Mouse (Mus musculus) retina, postnatal 7 days (tissue): Measurements from ENCODE around the gene Hspa12a.

Experiments used
- DNase-seq: peaks from one replicate; pipeline ENCODE4 v3.0.0-alpha.2; 2012; ENCODE audit warnings: low read depth, low spot score

Hspa12a gene

DNA sequence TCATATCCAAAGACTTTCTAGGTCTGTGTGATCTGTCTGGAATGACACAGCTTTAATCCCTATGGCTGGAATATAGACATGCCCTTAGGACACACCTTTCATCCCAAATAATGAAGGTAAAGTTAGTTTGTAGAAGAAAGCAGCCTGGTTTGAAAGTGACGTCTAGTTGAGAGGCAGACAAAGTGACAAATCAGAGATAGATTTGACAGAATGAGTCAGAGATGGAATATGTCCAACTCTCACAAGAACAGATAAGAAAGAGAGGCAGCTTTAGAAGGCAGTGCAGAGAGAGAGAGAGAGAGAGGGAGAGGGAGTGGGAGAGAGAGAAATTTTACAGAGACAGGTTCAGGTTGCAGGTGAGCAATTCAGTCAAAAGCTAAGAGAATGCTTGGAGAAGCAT is 119.1 kb downstream of the Hspa12a start:
- DNase-seq: no peak

DNA sequence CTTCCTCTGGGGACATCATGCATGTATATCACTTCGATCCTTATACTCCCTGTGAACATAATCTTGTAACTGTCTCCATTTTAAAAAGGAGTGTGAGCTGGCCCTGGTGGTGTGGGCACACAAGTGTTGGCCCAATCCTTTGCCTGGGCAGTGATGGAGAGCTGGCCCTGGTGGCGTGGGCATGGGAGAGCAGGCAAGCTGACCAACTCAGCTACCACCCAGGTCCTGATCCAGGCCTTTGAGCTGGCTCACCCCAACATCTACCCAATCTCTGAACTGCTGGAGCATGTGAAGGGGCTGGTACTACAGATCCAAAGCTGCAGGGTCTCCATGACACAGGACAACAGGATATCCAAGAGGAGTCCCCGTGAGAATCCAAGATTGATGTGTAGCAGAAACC is 120.2 kb downstream of the Hspa12a start:
- DNase-seq: no peak

DNA sequence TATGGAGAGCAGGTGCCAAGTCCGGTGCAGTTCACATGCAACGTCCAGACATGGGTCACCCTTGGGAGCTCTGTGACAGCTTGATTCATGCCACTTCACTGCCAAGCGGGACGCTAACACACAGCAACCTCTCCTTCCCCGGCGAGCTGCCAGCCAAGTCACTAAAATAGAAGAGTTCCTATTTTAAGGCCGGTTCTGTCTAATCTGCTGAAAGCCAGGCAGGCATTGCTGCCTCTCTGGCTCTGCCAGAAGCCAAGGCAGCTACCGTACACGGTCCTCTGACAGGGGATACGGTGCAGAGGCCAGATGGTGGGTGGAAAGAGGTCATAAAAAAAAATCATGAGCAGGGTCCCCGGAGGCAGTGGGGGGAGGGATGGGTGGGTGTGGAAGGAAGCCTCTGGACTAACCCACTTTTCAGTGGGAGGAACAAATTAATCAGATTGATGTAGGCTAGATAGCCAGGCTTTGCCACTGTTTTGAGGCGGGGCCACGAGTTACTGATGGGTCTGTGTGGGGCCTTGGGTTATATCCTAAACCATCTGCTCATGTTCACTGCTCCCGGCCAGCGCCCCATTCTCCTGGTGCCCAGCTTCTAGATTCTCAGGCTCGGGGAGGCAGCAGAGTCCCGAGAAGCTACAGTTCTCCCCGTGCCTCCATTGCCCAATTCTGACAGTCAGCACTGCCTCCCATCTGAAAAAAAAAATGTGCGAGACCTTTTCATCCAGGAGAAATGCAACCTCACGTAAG is 120.8 kb downstream of the Hspa12a start:
- DNase-seq: peak; percentile 53

DNA sequence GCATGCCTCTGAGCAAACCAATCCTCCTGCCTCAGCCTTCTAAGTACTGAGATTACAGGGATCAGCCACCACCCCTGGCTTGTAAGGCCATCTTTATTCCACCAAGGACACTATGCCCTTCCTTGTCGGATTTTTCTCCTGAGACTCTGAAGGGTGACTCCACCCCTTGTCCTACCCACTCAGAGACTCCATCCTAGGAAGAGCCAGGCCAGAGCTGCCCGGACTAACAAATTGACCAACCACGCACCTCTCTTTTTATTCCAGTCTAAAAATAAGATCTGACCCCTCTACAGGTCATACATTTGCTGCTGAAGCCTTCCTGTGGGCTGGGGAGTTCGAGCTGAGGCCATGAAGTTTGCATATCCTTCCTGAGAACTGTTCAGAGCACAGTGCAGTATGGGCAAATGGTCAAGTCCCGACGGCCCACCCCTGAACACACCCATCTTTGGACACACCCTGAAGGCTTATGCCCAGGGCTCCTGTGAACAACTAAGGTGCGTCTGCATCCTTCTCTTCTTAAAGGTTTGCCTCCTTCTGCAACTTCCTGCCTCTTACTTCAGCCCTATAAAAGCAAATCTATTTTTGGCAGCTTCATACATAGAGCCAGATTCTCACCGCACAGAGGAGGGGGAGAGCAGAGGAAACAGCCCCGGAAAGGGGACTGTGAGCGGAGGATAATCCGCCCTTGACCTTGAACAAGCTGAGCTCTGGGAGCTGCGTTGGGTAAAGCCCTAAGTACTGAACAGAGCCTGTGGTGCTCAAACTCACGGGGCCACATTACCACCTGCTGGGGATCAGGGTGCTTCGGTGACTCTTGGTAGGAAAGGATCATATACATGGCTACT is 124.7 kb downstream of the Hspa12a start:
- peak; percentile 41 for DNase-seq

DNA sequence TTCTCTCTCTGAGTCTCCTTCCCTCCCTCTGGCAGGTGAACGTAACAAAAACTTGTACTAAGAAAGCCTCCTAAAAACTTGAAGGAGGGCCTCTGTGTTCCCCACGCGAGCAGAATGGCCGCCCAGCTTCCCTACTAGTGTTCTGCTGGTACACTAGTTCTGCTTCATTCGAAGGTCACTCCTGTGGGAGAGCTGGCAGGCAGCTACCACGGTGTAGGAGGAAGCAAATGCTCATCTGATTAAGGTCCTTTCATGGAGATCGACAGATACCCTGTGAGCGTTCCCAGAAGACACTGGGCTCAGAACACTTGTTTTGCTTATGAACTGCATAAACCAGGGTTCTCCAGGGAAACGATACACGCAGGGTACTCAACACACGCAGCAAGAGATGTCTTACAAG is 126.1 kb downstream of the Hspa12a start:
- DNase-seq: no peak

DNA sequence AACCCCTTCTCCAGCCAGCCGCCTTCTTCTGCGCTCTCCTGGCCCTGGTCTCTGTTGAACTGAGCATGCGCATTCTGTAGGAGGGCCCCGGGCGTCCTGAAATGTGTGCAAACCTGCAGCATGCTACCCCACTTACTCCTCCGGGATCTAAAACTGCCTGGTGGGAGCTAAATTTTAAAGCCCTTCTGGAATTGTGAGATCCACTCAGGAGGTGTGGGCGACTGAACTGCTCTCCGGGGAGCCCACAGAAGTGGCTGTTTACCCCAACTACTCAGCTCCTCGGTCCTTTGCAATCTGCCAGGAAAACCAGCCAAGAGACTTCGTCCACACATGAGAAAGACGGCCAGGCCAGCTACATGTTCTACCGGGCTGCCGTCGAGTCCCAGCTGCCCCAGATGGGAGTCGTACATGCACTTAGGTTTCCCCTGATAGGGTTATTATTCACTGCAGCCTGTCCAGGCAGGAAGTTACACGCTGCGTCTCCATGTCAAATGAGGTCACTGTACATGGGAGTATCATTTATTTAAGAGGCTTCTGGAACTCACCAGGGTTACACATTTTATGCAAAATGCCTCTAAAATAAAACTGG is 126.9 kb downstream of the Hspa12a start:
- no peak for DNase-seq

DNA sequence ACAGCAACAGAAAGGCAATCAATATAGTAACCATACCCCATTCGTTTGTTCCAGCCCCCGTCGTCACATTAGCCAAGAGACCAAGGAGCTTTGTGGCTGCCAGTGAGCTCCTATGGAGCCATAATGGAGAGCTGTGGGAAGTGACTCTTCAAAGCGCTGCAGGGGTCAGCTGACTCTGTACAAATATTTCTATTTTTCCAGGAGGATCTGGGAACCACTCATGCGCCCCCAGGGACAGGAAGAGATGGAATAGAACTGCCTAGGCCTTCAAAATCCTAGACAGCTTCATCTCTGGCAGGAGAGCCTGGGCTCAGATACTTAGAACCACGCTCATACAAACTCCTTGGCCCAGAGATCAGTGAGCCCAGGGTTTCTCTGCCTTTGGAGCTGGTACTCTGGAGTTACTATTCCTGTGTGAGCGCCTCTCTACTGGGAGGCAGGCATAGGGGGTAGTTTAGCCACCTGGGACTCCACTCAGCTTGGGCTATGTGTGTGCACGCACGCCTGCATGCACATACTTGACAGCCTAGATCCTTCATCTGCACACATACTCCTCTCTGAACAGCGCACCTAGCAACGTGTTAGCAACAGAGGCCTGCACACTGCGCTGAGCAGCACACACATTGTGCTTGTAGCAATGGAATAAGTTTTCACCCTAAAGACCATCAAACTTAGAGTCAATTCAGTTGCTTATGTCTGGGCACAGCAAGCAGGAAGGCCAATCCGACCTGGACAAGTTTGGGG is 128.1 kb downstream of the Hspa12a start:
- DNase-seq: no peak

DNA sequence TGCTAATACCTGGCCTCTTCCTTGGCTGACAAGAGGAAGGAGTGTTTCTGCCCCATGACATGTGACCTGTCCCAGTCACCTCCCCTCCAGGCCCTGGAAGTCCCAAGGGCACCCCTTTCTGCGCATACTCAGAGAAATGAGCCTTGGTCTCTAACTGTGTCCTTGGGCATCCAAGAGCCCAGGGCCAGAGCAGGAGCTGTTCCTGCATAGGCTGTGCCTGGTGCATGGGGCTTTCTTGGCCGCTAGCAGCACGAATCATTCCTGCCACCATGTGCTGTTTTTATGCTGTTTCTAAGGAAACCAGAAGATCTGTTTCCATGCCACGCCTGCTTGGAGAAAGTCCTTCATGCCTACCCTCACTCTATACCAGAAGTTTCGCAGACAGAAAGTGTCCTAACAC is 132.9 kb downstream of the Hspa12a start:
- no peak for DNase-seq

DNA sequence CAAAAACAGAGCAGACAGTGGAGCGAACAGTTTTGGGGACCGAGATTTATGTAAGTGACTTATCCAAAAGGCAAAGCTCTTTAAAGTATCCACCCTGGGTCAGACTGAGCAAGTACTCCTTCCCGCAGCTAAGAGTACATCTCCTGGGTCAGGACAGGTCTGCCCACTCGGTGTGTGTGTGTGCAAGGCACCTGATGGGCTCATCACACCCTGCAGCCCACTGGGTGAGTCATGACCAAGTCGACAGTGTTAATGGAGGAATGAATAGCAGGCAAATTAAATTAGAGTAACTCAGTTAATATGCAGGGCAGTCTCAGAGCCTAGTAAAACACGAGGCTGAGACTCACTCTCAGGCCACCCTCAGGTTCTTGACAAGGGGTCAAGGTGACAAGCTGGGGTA is 134.6 kb downstream of the Hspa12a start:
- no peak for DNase-seq

DNA sequence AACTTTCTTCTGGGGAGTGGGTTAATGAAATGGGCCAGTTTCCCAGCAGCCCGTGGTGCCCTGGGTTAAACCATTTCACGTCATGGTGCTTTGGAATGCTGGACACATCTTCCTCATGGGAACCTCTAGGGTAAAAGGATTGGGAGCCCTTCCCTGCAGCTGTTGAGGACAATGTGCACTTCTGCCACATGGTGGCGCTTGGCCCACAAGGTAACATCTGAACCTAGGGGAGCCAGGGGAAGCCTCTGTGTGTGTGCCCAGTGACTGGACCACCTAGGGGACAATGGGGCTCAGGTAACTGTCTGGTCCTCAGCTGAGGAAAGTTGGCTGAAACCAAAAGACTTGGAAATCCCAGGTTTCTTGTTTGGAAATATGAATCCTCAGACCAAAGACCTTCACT is 137.1 kb downstream of the Hspa12a start:
- peak; percentile 67 for DNase-seq

DNA sequence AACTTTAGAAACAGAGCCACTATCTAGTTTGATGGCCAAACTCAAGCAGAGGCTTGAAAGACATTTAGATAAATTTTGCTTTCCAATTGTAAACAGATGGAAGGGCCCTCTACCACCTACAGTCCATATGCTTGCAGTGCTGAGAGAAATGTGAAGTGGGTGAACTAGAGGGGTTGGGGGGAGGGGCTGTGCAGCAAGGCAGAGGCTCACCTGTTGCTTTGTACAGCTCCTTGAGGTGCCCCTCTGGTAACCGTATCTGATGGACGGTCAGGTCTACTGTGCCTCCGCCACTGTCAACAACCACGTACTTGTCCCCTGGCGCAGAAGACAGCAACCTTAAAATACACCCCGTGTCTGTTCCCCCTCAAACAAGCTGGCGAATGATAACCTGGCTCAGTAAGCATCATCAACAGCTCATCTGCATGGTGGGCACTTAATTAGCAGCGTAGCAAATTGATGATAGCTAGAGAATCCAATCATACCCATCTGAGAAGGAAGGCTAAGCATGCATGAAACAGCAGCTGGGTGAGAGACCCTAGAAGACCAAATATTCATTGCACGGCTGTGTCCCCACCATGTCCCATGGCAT is 138.2 kb downstream of the Hspa12a start:
- DNase-seq: no peak

DNA sequence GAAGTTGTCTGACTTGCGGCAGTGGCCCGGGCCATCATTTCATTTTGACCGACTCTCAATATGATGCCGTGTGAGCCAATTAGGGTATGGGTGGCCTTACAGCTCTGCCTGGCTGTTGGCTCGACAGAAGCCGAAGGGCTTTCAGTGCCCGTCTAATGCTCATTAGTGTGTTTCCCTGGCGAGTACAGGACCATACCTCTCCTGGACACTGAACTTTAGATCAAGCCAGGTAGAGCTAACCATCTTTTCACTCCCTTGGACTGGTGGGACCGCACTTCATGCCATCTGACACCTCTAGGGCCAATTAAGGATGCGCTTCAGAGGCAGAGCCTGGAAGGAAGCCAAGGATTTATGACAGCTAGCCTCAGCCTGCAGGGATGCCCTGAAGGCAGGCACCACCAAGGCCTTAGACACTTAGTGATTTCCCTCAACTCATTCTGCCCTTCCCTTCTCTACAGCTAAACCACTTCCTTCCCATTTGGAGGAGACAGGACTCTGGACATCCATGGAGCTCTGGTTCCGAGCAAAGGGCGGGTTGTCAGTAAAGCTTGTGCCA is 148.3 kb downstream of the Hspa12a start:
- no peak for DNase-seq

DNA sequence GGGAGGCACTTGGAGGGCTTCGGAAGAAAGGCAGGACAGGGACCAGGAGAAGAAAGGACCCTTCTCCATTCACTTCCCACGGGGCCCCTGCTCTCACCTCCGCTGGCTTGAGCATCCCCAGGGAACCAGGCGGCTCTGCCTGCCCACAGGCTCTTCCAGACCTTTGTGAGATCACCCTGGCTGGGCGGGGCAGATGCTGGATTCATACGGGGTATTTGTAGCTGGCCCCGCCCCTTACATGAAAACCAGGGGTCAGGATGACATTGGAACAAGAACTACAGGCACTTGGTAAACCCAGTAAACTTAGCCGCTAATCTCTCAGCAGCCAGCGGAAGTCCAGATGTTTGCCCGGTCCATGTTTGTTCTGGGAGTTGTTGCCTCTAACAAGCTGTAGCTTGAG is 149.2 kb downstream of the Hspa12a start, which contains the start of gene 1700019N19Rik:
TSS of gene 1700019N19Rik (minus strand) at position 178 of the 400 bp plus-strand sequence.
- DNase-seq: no peak

DNA sequence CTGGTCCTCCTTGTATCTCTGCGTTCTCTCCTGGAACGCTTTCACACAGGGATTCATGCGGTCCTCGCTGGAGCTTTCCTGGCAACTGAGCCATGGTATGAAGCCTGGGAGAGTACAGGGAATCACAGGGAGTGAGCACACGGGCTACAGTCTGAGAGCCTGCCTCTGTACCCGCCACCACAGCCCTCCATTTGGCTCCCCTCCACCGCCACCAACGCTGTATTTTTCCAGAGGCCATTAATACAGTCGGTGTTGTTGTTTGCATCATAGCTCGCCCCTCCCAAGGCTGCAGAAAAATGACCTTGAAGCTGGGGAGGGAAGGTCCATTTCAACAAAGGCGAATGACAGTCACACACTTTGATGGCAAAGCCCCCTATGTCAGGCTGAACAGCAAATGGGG is 154.3 kb downstream of the Hspa12a start:
- no peak for DNase-seq

DNA sequence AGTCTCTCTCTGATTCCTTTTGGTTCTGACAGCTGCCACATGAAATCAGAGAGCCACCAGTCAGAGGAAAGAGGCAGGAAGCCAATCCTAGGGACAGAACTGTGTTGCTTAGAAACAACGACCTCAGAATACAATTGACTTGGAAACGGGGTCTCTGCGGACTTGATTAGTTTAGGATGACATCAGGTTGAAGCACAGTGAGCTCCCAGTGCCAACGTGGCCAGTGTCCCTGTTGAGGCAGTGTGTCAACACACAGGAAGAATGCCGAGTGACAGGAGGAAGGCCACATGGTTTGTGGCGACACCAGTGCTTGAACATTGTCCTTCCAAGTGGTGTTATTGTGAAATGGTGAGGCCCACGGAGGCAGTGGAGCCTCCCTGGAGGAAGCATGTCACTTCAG is 159.5 kb downstream of the Hspa12a start:
- DNase-seq: peak; percentile 16

DNA sequence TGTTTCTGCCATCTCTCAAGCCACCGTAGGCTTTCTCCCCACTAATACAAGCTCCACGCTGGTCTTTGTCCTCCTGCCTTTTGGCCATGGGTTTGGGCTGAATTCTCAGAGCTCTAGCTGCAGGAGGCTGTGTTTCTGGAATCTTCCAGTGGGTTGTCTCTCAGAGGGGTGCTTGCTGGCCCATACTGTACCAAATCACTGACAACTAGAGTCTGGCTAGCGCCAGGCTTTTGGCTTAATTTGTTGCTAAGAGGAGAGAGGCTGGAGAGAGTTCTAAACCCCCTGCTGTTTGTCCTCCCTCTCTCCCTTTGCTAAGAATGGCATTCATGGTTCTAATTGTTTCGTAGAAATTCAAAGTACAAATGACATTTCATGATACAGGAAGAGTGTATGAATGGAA is 161.9 kb downstream of the Hspa12a start:
- no peak for DNase-seq

DNA sequence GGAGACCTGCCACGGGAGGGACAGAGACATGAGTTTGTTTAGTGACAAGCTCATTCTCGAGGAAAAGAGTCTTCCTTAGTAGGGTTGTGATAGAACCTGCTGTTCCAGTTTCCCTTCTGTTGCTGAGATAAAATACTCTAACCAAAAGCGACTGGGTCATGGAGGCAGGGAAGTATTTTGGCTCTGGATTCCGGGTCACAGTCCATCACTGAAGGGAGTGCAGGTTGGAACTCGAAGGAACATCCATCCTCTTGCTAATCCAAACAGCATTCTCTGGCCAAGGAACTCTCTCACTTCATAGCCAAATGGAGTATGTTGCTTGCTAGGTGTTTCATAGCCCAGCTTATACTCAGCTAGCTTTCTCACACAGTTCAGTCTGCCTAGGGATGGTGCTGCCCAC is 167.0 kb downstream of the Hspa12a start:
- no peak for DNase-seq

DNA sequence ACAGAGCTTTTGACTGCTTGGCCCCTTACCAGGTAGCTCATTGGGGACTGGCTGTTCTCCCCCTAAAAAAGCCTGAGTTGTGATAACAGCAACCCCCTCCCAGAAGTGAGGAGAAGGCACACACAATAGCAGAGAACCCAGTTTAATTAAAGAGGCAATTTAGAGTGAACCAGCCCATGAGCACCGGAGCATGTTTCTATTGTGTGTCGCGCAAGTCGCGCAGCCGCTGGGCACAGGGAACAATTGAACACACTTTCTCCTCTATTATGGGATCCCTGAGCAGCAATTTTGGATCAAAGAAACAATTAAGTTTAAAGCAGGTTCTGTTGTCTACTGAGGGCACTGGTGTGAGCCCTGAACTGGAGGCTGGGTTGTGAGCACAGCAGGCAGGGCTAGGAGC is 176.1 kb downstream of the Hspa12a start:
- no peak for DNase-seq

DNA sequence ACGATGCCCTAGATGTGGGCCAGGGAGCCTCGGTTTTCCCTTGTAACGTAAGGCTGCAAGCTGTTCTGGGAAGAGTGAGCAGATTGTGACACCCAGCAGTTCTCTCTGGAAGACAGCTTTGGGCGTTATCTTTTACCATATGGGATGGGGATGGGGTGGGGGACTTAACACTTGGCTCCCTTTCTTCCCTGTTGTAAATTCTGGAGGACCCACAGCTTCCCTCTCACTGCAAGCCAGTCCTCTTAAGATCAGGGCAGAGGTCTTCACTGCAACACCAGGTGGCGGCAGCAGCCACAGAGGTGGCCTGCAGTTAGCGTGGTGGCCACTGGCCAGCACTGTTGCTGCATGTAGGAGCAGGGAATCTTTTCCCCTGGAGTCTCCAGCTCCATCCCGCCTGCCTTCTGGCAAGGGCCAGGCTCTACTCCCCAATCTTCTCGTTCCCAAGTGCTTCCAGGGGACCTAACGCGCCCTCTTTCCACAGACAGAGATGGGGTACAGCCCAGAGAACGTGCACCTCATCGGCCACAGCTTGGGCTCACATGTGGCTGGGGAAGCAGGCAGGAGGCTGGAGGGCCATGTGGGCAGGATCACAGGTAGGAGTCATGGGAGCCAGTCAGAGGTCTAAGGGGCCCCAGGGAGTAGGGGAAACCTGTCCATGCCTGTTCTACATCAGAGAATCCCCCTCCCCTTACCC is 180.5 kb downstream of the Hspa12a start:
- DNase-seq: peak; percentile 54

DNA sequence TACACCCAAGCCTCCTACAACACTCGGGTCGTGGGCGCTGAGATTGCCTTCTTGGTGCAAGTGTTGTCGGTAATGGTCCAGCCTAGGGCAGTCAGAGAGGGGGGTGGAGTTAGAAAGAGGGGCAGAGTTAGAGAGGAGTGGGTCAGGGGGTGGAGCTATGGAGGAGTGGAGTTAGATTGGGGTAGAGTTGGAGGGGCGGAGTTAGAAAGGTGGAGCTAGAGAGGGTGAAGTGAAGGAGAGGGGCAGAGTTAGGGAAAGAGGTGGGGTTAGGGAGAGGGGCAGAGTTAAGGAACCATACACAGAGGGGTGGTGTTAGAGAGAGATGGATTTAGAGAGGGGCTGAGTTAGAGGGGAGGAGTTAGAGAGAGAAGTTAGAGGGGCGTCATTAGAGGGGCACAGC is 181.1 kb downstream of the Hspa12a start:
- DNase-seq: no peak

DNA sequence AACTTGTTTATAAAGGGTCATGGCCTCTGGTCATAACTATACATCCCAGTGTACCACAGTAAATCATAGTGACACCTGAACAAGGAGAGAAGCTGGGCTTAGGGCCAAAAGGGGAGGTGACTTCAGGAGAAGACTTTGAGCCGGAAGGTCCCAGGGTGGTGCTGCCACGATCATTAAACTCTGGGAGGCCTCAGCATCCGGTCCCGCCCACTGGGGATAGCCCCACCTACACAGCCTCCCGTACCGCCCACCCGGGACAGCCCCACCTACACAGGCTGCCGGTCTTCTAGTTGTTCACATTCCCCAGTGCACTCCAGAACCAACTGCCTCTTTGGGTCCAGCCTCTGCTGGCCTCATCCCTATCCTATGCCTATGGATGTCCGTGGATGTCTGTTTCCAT is 184.0 kb downstream of the Hspa12a start, which contains the start of gene Pnliprp2:
TSS of gene Pnliprp2 (plus strand) at position 297 of the 400 bp plus-strand sequence.
- DNase-seq: no peak
